8 mouse cellular contexts compared by ENCODE assay signal in the genomic region with DNA sequence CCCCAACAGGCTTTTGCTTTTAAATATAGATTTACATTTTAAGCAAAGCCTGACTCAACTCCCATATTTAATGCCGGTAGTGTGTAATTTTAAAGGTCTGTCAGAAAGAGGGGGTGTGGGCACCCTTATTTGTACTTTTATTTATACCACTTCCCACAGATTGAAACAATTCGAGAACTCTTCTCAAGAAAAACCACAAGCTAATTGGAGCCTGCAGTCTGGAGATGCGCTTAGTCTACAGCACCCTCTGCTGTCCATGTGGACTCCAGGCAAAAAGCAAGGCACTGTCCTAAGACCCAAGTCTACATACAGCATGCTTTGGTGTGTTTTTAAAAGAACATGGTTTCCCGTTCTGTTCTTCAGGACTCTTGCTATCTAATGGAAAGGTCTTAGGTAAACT. TPM values are rescaled to one million over a fixed set of nuclear protein-coding genes. Genes with fewer than 3 reads are reported as not detected.
DNase-seq lines count a peak whose midpoint lies in the region; ATAC-seq and TF ChIP-seq lines count a peak whose summit lies in the region.

No protein-coding gene starts in this region.

- TF ChIP-seq POLR2A in kidney, adult 2 months (IDR thresholded peaks at IDR 0.05; ENCODE audit: low read depth, low read length), result no peak
- no peak for TF ChIP-seq POLR2A in testis, adult 2 months (IDR thresholded peaks at IDR 0.05; ENCODE audit: control insufficient read depth, low read depth, low read length)

- H3K36me3 ChIP-seq in kidney, adult 2 months (ENCODE audit: control insufficient read depth, insufficient read depth, low read length), result no peaks in the 10 kb centered on the region
- no peaks in the 10 kb centered on the region for H3K36me3 ChIP-seq in limb, embryonic 11.5 days (ENCODE audit: control insufficient read depth, insufficient read depth, low read length)
- H3K36me3 ChIP-seq in midbrain, postnatal 0 days (ENCODE audit: insufficient read depth, low read length), result no peaks in the 10 kb centered on the region
- H3K36me3 ChIP-seq in testis, adult 2 months (ENCODE audit: control insufficient read depth, insufficient read depth, low read length), result no peaks in the 10 kb centered on the region

- H3K27ac ChIP-seq in kidney, adult 2 months (ENCODE audit: insufficient read depth, low read depth, low read length), result no peak overlapping the region
- H3K27ac ChIP-seq in limb, embryonic 11.5 days (replicated peaks; ENCODE audit: low read depth, low read length), result no peak overlapping the region
- no peak overlapping the region for H3K27ac ChIP-seq in midbrain, postnatal 0 days (ENCODE audit: low read depth, low read length)
- H3K27ac ChIP-seq in testis, adult 2 months (ENCODE audit: control insufficient read depth, insufficient read depth, low read depth, low read length), result no peak overlapping the region

- ATAC-seq in limb, embryonic 11.5 days (ENCODE audit: insufficient number of reproducible peaks, low FRiP score, low TSS enrichment, low read depth), result no peak
- peak; percentile 74; the same call in 1 of the 2 replicates for ATAC-seq in midbrain, postnatal 0 days (ENCODE audit: low FRiP score)

- H3K27me3 ChIP-seq in kidney, adult 2 months (replicated peaks; ENCODE audit: control insufficient read depth, insufficient read depth, low read length), result no peaks in the 10 kb centered on the region
- H3K27me3 ChIP-seq in limb, embryonic 11.5 days (ENCODE audit: control insufficient read depth, insufficient read depth, low read length), result no peaks in the 10 kb centered on the region
- H3K27me3 ChIP-seq in midbrain, postnatal 0 days (ENCODE audit: insufficient read depth, low read length), result no peaks in the 10 kb centered on the region
- no peaks in the 10 kb centered on the region for H3K27me3 ChIP-seq in testis, adult 2 months (ENCODE audit: control insufficient read depth, insufficient read depth, low read length)

- WGBS in kidney, adult 2 months, result 26% methylated on average over 4 of the region's 4 CpGs
- 25% methylated on average over 4 of the region's 4 CpGs for WGBS in limb, embryonic 11.5 days
- WGBS in midbrain, postnatal 0 days, result 27% methylated on average over 4 of the region's 4 CpGs

- no peak overlapping the region for H3K4me3 ChIP-seq in kidney, adult 2 months (ENCODE audit: insufficient read depth, low read depth, low read length)
- no peak overlapping the region for H3K4me3 ChIP-seq in limb, embryonic 11.5 days (ENCODE audit: low read depth, low read length)
- H3K4me3 ChIP-seq in midbrain, postnatal 0 days (ENCODE audit: low read depth, low read length), result no peak overlapping the region
- no peak overlapping the region for H3K4me3 ChIP-seq in testis, adult 2 months (ENCODE audit: control insufficient read depth, low read depth, low read length)

- H3K9me3 ChIP-seq in limb, embryonic 11.5 days (ENCODE audit: control insufficient read depth, low read length), result no peaks in the 10 kb centered on the region
- H3K9me3 ChIP-seq in midbrain, postnatal 0 days (ENCODE audit: low read length), result no peaks in the 10 kb centered on the region

- H3K4me2 ChIP-seq in limb, embryonic 11.5 days (ENCODE audit: low read depth, severe bottlenecking), result no peak overlapping the region
- H3K4me2 ChIP-seq in midbrain, postnatal 0 days (ENCODE audit: low read depth, low read length, poor library complexity, severe bottlenecking), result no peak overlapping the region

- H3K4me1 ChIP-seq in kidney, adult 2 months (ENCODE audit: control insufficient read depth, insufficient read depth, low read length), result no peaks in the 10 kb centered on the region
- no peaks in the 10 kb centered on the region for H3K4me1 ChIP-seq in limb, embryonic 11.5 days (ENCODE audit: control insufficient read depth, insufficient read depth, low read length)
- 0 out of 2 replicates have a peak, but pooled peaks cover 4% of the 10 kb centered on the region for H3K4me1 ChIP-seq in midbrain, postnatal 0 days (ENCODE audit: insufficient read depth, low read length)
- no peaks in the 10 kb centered on the region for H3K4me1 ChIP-seq in testis, adult 2 months (ENCODE audit: control insufficient read depth, insufficient read depth, low read length)

- no peak overlapping the region for H3K9ac ChIP-seq in limb, embryonic 11.5 days (ENCODE audit: low read length)
- H3K9ac ChIP-seq in midbrain, postnatal 0 days (replicated peaks; ENCODE audit: low read length, poor library complexity, severe bottlenecking), result no peak overlapping the region

- DNase-seq in A20 (ENCODE audit: low read depth, low spot score), result peak; percentile 54
- peak; percentile 80 for DNase-seq in adipocyte (ENCODE audit: low spot score)
- DNase-seq in embryo, embryonic 10.5 days (ENCODE audit: low spot score), result peak; percentile 78
- DNase-seq in gastrocnemius, postnatal 25 days, result peak; percentile 46
- peak; percentile 64 for DNase-seq in kidney, adult 2 months
- DNase-seq in limb, embryonic 11.5 days (ENCODE audit: low spot score), result peak; percentile 60
- DNase-seq in midbrain, postnatal 0 days (ENCODE audit: low spot score), result peak; percentile 88

- TF ChIP-seq CTCF in kidney, adult 2 months (conservative IDR thresholded peaks at IDR 0.05; ENCODE audit: insufficient read depth, insufficient read length, low read depth, low read length), result peak; percentile 82
- TF ChIP-seq CTCF in midbrain, postnatal 0 days (IDR thresholded peaks at IDR 0.05), result peak; percentile 97
- peak; percentile 34; the same call in 1 of the 2 replicates for TF ChIP-seq CTCF in testis, adult 2 months (IDR thresholded peaks at IDR 0.05; ENCODE audit: control insufficient read depth, insufficient read depth, insufficient replicate concordance, low read depth, low read length)

RNA-seq across cellular contexts. Expression of a gene that starts 17.3 kb away (rescaled TPM):
- 10 to 100 TPM; 13.2 to 15.3 TPM for total RNA-seq in gastrocnemius, postnatal 25 days (2021)
- polyA plus RNA-seq in kidney, adult 2 months (2012; rRNA removed), result 14.6 and 18.8 TPM in 2 replicates
- 95.5 and 105 TPM in 2 replicates for polyA plus RNA-seq in limb, embryonic 11.5 days (2014; fragmentation: Nextera tagmentation; extraction: Ambion mirVana)
- total RNA-seq in midbrain, postnatal 0 days (2014; rRNA removed), result 17.8 and 43.3 TPM in 2 replicates
- 43.7 and 50.8 TPM in 2 replicates for polyA plus RNA-seq in midbrain, postnatal 0 days (2015; fragmentation: Nextera tagmentation; extraction: Ambion mirVana)
- polyA plus RNA-seq in testis, adult 2 months (2012; rRNA removed), result 6.2 and 8.2 TPM in 2 replicates

RNA-seq across cellular contexts. Expression of a gene that starts 30.5 kb away (rescaled TPM):
- total RNA-seq in gastrocnemius, postnatal 25 days (2021), result 1 to 10 TPM; 1.6 to 2.1 TPM
- polyA plus RNA-seq in kidney, adult 2 months (2012; rRNA removed), result 7.5 and 7.6 TPM in 2 replicates
- polyA plus RNA-seq in limb, embryonic 11.5 days (2014; fragmentation: Nextera tagmentation; extraction: Ambion mirVana), result 1.6 and 3.0 TPM in 2 replicates
- total RNA-seq in midbrain, postnatal 0 days (2014; rRNA removed), result 9.5 and 14.2 TPM in 2 replicates
- polyA plus RNA-seq in midbrain, postnatal 0 days (2015; fragmentation: Nextera tagmentation; extraction: Ambion mirVana), result 5.3 and 6.3 TPM in 2 replicates
- 0.07 and 0.10 TPM in 2 replicates for polyA plus RNA-seq in testis, adult 2 months (2012; rRNA removed)

Comparison
In these comparisons a context has a peak if more than half of its experiments do, and no peak if none do; other contexts are left out.
1. CTCF ChIP-seq: peak in every context shown above with its lines; median percentile 97 in midbrain, postnatal 0 days; 82 in kidney, adult 2 months; 34 in testis, adult 2 months.